Mouse (Mus musculus) kidney, embryonic 15.5 days (tissue): ENCODE measurements around the gene C2cd3. TPM values are rescaled to one million over a fixed set of nuclear protein-coding genes. Genes with fewer than 3 reads are reported as not detected.

Source experiments
- ATAC-seq: fragments of 200-750 bp; cut with Nextera tagmentation; replicated peaks from 2 replicates; pipeline ENCODE4 v1.8.0; 2017; ENCODE audit warnings: moderate TSS enrichment; ENCODE audit not compliant: low FRiP score
- H3K27ac ChIP-seq: fragments of 300-500 bp; sonication (generic); 2 replicates; pipeline ENCODE4 v1.5.1; 2015; ENCODE audit warnings: mild to moderate bottlenecking, inconsistent platforms
- H3K27me3 ChIP-seq: fragments of 300-500 bp; sonication (generic); 2 replicates; pipeline ENCODE4 v1.6.1; 2015; ENCODE audit warnings: inconsistent platforms
- H3K36me3 ChIP-seq: fragments of 300-500 bp; sonication (generic); 2 replicates; pipeline ENCODE4 v1.6.1; 2015; ENCODE audit warnings: inconsistent platforms
- H3K4me1 ChIP-seq: fragments of 300-500 bp; sonication (generic); 2 replicates; pipeline ENCODE4 v1.6.1; 2015; ENCODE audit warnings: inconsistent platforms
- H3K4me2 ChIP-seq: fragments of 300-500 bp; sonication (generic); 2 replicates; pipeline ENCODE4 v1.6.1; 2015; ENCODE audit warnings: moderate library complexity, mild to moderate bottlenecking, inconsistent platforms
- H3K4me3 ChIP-seq: fragments of 300-500 bp; sonication (generic); replicated peaks from 2 replicates; pipeline ENCODE4 v1.5.1; 2015; ENCODE audit warnings: mild to moderate bottlenecking, inconsistent platforms
- H3K9ac ChIP-seq: fragments of 300-500 bp; sonication (generic); 2 replicates; pipeline ENCODE4 v1.6.1; 2015; ENCODE audit warnings: mild to moderate bottlenecking, inconsistent platforms
- H3K9me3 ChIP-seq: fragments of 300-500 bp; sonication (generic); replicated peaks from 2 replicates; pipeline ENCODE4 v1.6.1; 2016; ENCODE audit warnings: inconsistent platforms
- WGBS: fragments of 180-500 bp; shearing (Covaris S2); methylation state at CpG from one replicate; pipeline ENCODE4 v1.1.7; 2015; ENCODE audit warnings: mixed read lengths; 5-methylcytosine and 5-hydroxymethylcytosine counted together
- polyA plus RNA-seq: library from polyadenylated mRNA; unstranded; fragments of >200 nt; fragmentation: Nextera tagmentation; extraction: Ambion mirVana; gene quantifications from 2 replicates; pipeline ENCODE4 v1.2.1, GENCODE M21; 2015

Gene C2cd3
- polyA plus RNA-seq, 1 experiment from 2014 or later, result 27.4 TPM

GRCm38 (mm10) chr7:100408684-100409083, 36.7 kb downstream of the C2cd3 start:
- 88% methylated on average over 4 of the region's 4 CpGs for WGBS
- H3K4me2 ChIP-seq, result no peak overlapping the region
- H3K36me3 ChIP-seq, result peaks cover 91% of the 10 kb centered on the region
- H3K4me3 ChIP-seq, result no peak overlapping the region
- no peak overlapping the region for H3K9ac ChIP-seq
- no peaks in the 10 kb centered on the region for H3K9me3 ChIP-seq
- H3K4me1 ChIP-seq, result no peaks in the 10 kb centered on the region
- no peak for ATAC-seq
- H3K27ac ChIP-seq, result no peak overlapping the region
- H3K27me3 ChIP-seq, result no peaks in the 10 kb centered on the region

GRCm38 (mm10) chr7:100425795-100426194, 53.8 kb downstream of the C2cd3 start:
- Histone ChIP-seq H3K27me3 (no peaks in the 10 kb centered on the region), H3K27ac (no peak overlapping the region), H3K9me3 (no peaks in the 10 kb centered on the region), H3K4me2 (no peak overlapping the region), H3K36me3 (peaks cover 84% of the 10 kb centered on the region), H3K4me1 (no peaks in the 10 kb centered on the region), H3K9ac (no peak overlapping the region), H3K4me3 (no peak overlapping the region)
- ATAC-seq, result no peak
- 92% methylated on average over 3 of the region's 3 CpGs for WGBS

- Histone ChIP-seq H3K9me3 (no peaks in the 10 kb centered on the region), H3K9ac (no peak overlapping the region), H3K4me2 (no peak overlapping the region), H3K4me3 (no peak overlapping the region), H3K4me1 (no peaks in the 10 kb centered on the region), H3K27me3 (no peaks in the 10 kb centered on the region), H3K27ac (no peak overlapping the region), H3K36me3 (peaks cover 89% of the 10 kb centered on the region)
- ATAC-seq, result no peak
- 63% methylated on average over 3 of the region's 3 CpGs for WGBS
These were observed 57.1 kb downstream of the C2cd3 start for GRCm38 (mm10) chr7:100429102-100429501.

DNA sequence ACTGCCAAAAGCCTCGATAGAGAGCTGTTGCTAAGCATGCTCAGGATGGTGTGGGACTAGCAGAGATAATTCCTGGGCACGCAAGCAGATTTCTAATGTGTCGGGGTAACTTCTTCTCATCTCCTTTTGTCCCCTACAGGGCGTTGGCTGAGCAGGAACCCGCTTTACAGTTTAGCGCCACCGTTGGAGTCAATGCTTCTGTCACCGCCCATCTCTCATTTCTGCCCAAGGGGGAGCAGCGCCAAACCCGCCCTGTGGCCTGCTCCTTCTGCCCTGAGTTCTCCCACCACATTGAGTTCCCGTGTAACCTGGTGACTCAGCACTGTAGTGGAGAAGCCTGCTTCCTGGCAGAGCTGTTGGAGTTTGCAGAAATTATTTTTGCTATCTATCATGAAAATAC, 57.9 kb downstream of the C2cd3 start:
- no peaks in the 10 kb centered on the region for H3K4me1 ChIP-seq
- no peaks in the 10 kb centered on the region for H3K27me3 ChIP-seq
- no peak overlapping the region for H3K9ac ChIP-seq
- H3K9me3 ChIP-seq, result no peaks in the 10 kb centered on the region
- no peak overlapping the region for H3K4me3 ChIP-seq
- H3K27ac ChIP-seq, result no peak overlapping the region
- H3K36me3 ChIP-seq, result peaks cover 84% of the 10 kb centered on the region
- 92% methylated on average over 11 of the region's 11 CpGs for WGBS
- ATAC-seq, result no peak
- no peak overlapping the region for H3K4me2 ChIP-seq

- WGBS, result 84% methylated on average over 5 of the region's 5 CpGs
- no peaks in the 10 kb centered on the region for H3K9me3 ChIP-seq
- no peak for ATAC-seq
- no peak overlapping the region for H3K9ac ChIP-seq
- no peaks in the 10 kb centered on the region for H3K4me1 ChIP-seq
- peaks cover 84% of the 10 kb centered on the region for H3K36me3 ChIP-seq
- H3K27me3 ChIP-seq, result no peaks in the 10 kb centered on the region
- no peak overlapping the region for H3K4me3 ChIP-seq
- H3K27ac ChIP-seq, result 0 out of 2 replicates have a peak overlapping the region, but pooled peaks have one; percentile 18
- H3K4me2 ChIP-seq, result no peak overlapping the region
These were observed 59.1 kb downstream of the C2cd3 start for GRCm38 (mm10) chr7:100431103-100431502.

- Histone ChIP-seq H3K4me3 (no peak overlapping the region), H3K9ac (no peak overlapping the region), H3K36me3 (peaks cover 84% of the 10 kb centered on the region), H3K27me3 (no peaks in the 10 kb centered on the region), H3K4me2 (no peak overlapping the region), H3K9me3 (no peaks in the 10 kb centered on the region), H3K27ac (no peak overlapping the region), H3K4me1 (no peaks in the 10 kb centered on the region)
- 86% methylated on average over 6 of the region's 6 CpGs for WGBS
- no peak for ATAC-seq
These were observed 61.3 kb downstream of the C2cd3 start for GRCm38 (mm10) chr7:100433295-100433694.

DNA sequence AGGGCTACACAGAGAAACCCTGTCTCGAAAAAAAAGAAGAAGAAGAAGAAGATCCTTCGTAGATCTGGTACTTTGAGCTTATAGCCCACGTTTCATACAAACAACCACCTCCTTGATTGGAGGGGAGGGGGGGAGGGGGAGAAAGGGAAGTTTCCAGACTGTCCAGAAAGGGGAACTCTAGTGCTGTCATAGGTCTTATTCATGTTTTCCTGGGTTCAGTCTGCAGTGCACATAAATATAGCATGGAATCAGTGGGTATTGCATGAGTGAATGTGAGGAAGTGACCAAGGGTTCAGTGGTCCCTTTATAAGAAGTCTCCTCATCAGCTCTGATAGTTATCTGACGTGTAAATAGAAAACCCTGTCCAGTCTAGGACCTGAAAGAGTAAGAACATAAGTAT, 71.7 kb downstream of the C2cd3 start:
- no peak for ATAC-seq
- H3K36me3 ChIP-seq, result peaks cover 86% of the 10 kb centered on the region
- H3K9me3 ChIP-seq, result no peaks in the 10 kb centered on the region
- H3K9ac ChIP-seq, result no peak overlapping the region
- H3K4me2 ChIP-seq, result no peak overlapping the region
- H3K27ac ChIP-seq, result no peak overlapping the region
- WGBS, result 88% methylated on average over 4 of the region's 4 CpGs
- H3K4me1 ChIP-seq, result no peaks in the 10 kb centered on the region
- H3K27me3 ChIP-seq, result no peaks in the 10 kb centered on the region
- no peak overlapping the region for H3K4me3 ChIP-seq

- no peak overlapping the region for H3K4me2 ChIP-seq
- H3K27ac ChIP-seq, result no peak overlapping the region
- 98% methylated on average over 5 of the region's 5 CpGs for WGBS
- H3K9ac ChIP-seq, result no peak overlapping the region
- no peaks in the 10 kb centered on the region for H3K27me3 ChIP-seq
- peaks cover 93% of the 10 kb centered on the region for H3K36me3 ChIP-seq
- H3K4me3 ChIP-seq, result no peak overlapping the region
- H3K4me1 ChIP-seq, result no peaks in the 10 kb centered on the region
- ATAC-seq, result no peak
- no peaks in the 10 kb centered on the region for H3K9me3 ChIP-seq
These were observed 74.2 kb downstream of the C2cd3 start for GRCm38 (mm10) chr7:100446271-100446670.

GRCm38 (mm10) chr7:100448530-100448929, 76.5 kb downstream of the C2cd3 start:
- Histone ChIP-seq H3K27me3 (no peaks in the 10 kb centered on the region), H3K27ac (no peak overlapping the region), H3K36me3 (peaks cover 93% of the 10 kb centered on the region), H3K4me3 (no peak overlapping the region), H3K4me1 (no peaks in the 10 kb centered on the region), H3K9ac (no peak overlapping the region), H3K4me2 (no peak overlapping the region), H3K9me3 (no peaks in the 10 kb centered on the region)
- no peak for ATAC-seq
- 92% methylated on average over 12 of the region's 12 CpGs for WGBS

GRCm38 (mm10) chr7:100448985-100449384, 77.0 kb downstream of the C2cd3 start:
- no peak for ATAC-seq
- Histone ChIP-seq H3K4me3 (no peak overlapping the region), H3K9ac (no peak overlapping the region), H3K4me1 (no peaks in the 10 kb centered on the region), H3K9me3 (no peaks in the 10 kb centered on the region), H3K27me3 (no peaks in the 10 kb centered on the region), H3K36me3 (peaks cover 93% of the 10 kb centered on the region), H3K27ac (no peak overlapping the region), H3K4me2 (no peak overlapping the region)
- WGBS, result 94% methylated on average over 3 of the region's 3 CpGs

DNA sequence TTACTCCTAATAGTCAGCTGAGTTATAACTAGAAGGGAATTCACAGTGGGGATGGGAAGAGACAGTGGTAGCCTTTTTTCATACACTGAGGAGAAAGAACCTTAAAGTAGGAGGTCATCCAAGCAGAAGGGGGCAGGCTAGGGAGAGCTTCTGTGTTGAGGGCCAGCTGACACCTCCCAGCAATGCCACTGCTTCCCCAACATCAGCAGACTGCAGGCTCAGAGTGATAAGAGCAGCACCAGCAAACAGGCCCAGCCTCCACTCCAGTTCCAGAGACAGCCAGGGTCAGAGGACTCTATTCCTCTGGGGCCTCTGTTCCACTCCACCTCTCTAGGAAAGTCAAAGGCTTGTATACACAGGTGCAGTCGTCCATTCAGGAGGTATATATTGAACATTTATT, 86.1 kb downstream of the C2cd3 start:
- H3K4me2 ChIP-seq, result no peak overlapping the region
- H3K9me3 ChIP-seq, result no peaks in the 10 kb centered on the region
- H3K36me3 ChIP-seq, result peaks cover 77% of the 10 kb centered on the region
- H3K27ac ChIP-seq, result no peak overlapping the region
- H3K27me3 ChIP-seq, result no peaks in the 10 kb centered on the region
- 58% methylated on average over 1 of the region's 1 CpGs for WGBS
- no peak overlapping the region for H3K9ac ChIP-seq
- ATAC-seq, result no peak
- no peak overlapping the region for H3K4me3 ChIP-seq
- 0 out of 2 replicates have a peak, but pooled peaks cover 1% of the 10 kb centered on the region for H3K4me1 ChIP-seq

DNA sequence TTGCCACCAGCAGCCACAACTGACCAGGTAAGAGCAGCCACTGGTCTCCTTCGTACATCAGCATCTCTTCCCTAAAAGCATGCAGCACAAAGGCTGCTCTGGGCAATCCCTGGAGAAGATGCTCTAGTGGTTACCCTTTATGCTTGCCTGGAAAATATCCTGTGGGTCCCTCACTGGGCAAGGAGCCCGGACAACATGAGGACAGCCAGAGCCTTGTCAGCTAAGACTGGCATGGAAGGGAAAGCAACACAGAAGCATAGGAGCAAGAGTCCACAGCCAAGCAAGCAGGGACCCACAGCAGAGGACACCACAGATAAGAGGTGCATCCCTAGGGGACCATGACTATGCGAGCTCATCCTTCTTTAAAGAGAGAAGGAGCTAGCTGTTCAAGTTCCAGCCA, 87.8 kb downstream of the C2cd3 start:
- H3K27ac ChIP-seq, result no peak overlapping the region
- H3K4me3 ChIP-seq, result no peak overlapping the region
- H3K9ac ChIP-seq, result no peak overlapping the region
- ATAC-seq, result no peak
- H3K36me3 ChIP-seq, result peaks cover 67% of the 10 kb centered on the region
- no peaks in the 10 kb centered on the region for H3K27me3 ChIP-seq
- no peaks in the 10 kb centered on the region for H3K9me3 ChIP-seq
- no peak overlapping the region for H3K4me2 ChIP-seq
- 0 out of 2 replicates have a peak, but pooled peaks cover 9% of the 10 kb centered on the region for H3K4me1 ChIP-seq
- 98% methylated on average over 3 of the region's 3 CpGs for WGBS

DNA sequence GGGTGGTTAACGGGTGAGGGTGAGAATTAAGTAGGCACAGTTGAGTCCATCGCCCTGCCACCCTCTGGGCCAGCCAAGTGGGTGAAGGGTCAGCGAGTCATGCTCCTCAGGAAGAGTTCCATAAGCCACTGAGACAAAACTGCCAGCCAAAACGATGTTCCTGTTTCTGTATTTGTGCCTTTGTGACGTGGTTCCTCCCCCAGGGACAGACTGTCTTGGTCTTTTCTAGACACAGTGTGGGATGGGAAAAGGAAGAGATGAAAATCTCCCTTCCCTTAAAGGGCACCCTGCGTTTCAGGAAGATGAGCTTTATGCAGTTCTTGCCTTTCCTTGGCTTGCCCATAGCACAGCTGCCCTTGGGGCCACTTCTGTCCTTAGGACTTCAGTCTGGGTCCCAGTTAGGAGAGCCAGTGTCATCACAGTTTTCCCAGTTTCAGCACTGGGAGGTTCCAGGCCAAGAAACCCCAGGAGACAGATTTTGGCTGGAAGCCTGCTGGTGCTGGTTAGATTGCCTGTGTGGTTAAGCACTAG, 89.7 kb downstream of the C2cd3 start:
- H3K27me3 ChIP-seq, result no peaks in the 10 kb centered on the region
- WGBS, result 86% methylated on average over 6 of the region's 6 CpGs
- H3K4me3 ChIP-seq, result no peak overlapping the region
- ATAC-seq, result no peak
- H3K36me3 ChIP-seq, result peaks cover 53% of the 10 kb centered on the region
- no peak overlapping the region for H3K27ac ChIP-seq
- H3K4me1 ChIP-seq, result peaks cover 21% of the 10 kb centered on the region
- H3K9ac ChIP-seq, result no peak overlapping the region
- no peak overlapping the region for H3K4me2 ChIP-seq
- H3K9me3 ChIP-seq, result no peaks in the 10 kb centered on the region
